Comparison of ENCODE assay signal across 18 mouse cellular contexts in genomic region chr11:72925067-72925466, GRCm38 (mm10). TPM values are rescaled to one million over a fixed set of nuclear protein-coding genes. Genes with fewer than 3 reads are reported as not detected.
DNase-seq lines count a peak whose midpoint lies in the region; TF ChIP-seq lines count a peak whose summit lies in the region.
"Had no signal": no experiment of that assay in that cellular context is flagged by ENCODE, and none has a peak within 500 bp of the region (broad histone marks: within the 10 kb centered on the region; RNA-seq: fewer than 3 reads in every experiment).

No protein-coding gene starts in this region.

- no peak overlapping the region for H3K4me3 ChIP-seq in myocyte
- H3K4me3 ChIP-seq: embryonic facial prominence, embryonic 12.5 days; limb, embryonic 15.5 days; megakaryocyte, embryonic 14.5 days had no signal

- H3K4me2 ChIP-seq in myocyte (ENCODE audit: low read depth) = no peak overlapping the region
- H3K4me2 ChIP-seq: embryonic facial prominence, embryonic 12.5 days; hindbrain, embryonic 14.5 days; limb, embryonic 15.5 days had no signal

- peaks cover 4% of the 10 kb centered on the region for H3K36me3 ChIP-seq in myocyte (ENCODE audit: control insufficient read depth, insufficient read depth)

- H3K79me2 ChIP-seq in myocyte (ENCODE audit: control insufficient read depth, insufficient read depth) = no peaks in the 10 kb centered on the region

- TF ChIP-seq POLR2A in myocyte (IDR thresholded peaks at IDR 0.05; ENCODE audit: insufficient read length, low read depth) = no peak

- no peak overlapping the region for H3ac ChIP-seq in myocyte (ENCODE audit: control insufficient read depth, insufficient read length)

- DNase-seq in layer of hippocampus, adult 9-11 months = peak; percentile 25
- no peak for DNase-seq in layer of hippocampus, adult 8-10 months (ENCODE audit: low spot score in 2 of 2)
- peak; percentile 33 for DNase-seq in thymus, postnatal 4 days
- no peak for DNase-seq in thymus, postnatal 0 days (ENCODE audit: low spot score)
- DNase-seq in spleen, postnatal 14 days (ENCODE audit: low spot score in 2 of 2) = no peak
- DNase-seq in ovary, adult 18-20 months (ENCODE audit: low spot score) = no peak
- DNase-seq: adrenal gland, adult 2 months; gastrocnemius, postnatal 10 days; heart, postnatal 10 days; kidney, adult 11 months; lung, adult 2 months; right cerebral cortex, postnatal 14 days; thymus, adult 18-20 months had no signal

- H3K27me3 ChIP-seq in myocyte (ENCODE audit: control insufficient read depth, insufficient read depth, insufficient read length) = no peaks in the 10 kb centered on the region
- H3K27me3 ChIP-seq: embryonic facial prominence, embryonic 12.5 days; limb, embryonic 15.5 days; megakaryocyte, embryonic 14.5 days had no signal

TF ChIP-seq in myocyte, 11 proteins besides CTCF, POLR2A, EP300 and RAD21:
- TF ChIP-seq TCF12 (IDR thresholded peaks at IDR 0.05; ENCODE audit: insufficient read depth, poor library complexity, severe bottlenecking) (no peak), MYOD1 (IDR thresholded peaks at IDR 0.05; ENCODE audit: control insufficient read depth in 1 of 3, insufficient read length in 2 of 3, low read depth in 2 of 3) (peak in 2 of 3 experiments; percentile 35 to 56), POLR2AphosphoS2 (IDR thresholded peaks at IDR 0.05; ENCODE audit: insufficient read length, low read depth) (no peak), MYOG (IDR thresholded peaks at IDR 0.05; ENCODE audit: control insufficient read depth in 1 of 3, insufficient read depth in 1 of 3, insufficient read length in 2 of 3, low read depth in 2 of 3) (peak in 1 of 3 experiments; percentile 69)
TF ChIP-seq in myocyte: peak in this region for 2.

RNA-seq across cellular contexts. Expression of gene Atp2a3, which starts 35.9 kb away (rescaled TPM):
- 1 to 10 TPM; 6.0 to 8.9 (median 6.3) TPM for total RNA-seq in layer of hippocampus, adult 8-10 months (2022)
- polyA plus RNA-seq in thymus, postnatal 0 days (2015; fragmentation: Nextera tagmentation; extraction: Ambion mirVana) = 102 and 111 TPM in 2 replicates
- 26.1 TPM for polyA plus RNA-seq in myocyte (2012; fragmentation: generic; extraction: Trizol)

Comparison
In these comparisons a context has a peak if more than half of its experiments do, and no peak if none do; other contexts are left out.
1. DNase-seq: peak in layer of hippocampus, adult 9-11 months (single experiment) and thymus, postnatal 4 days (single experiment); none in layer of hippocampus, adult 8-10 months (0 of 2), thymus, postnatal 0 days (single experiment), spleen, postnatal 14 days (0 of 2) and ovary, adult 18-20 months (single experiment).